7 mouse cellular contexts compared by ENCODE assay signal in genomic region chr11:5098736-5099542, GRCm38 (mm10). TPM values are rescaled to one million over a fixed set of nuclear protein-coding genes. Genes with fewer than 3 reads are reported as not detected.
DNase-seq lines count a peak whose midpoint lies in the region; ATAC-seq and TF ChIP-seq lines count a peak whose summit lies in the region.

Rhbdd3 (plus strand) TSS chr11:5098926.
Ewsr1 (minus strand) TSS chr11:5099266.

- peaks cover 7% of the 10 kb centered on the region; the same call in 1 of the 2 replicates for H3K36me3 ChIP-seq in intestine, postnatal 0 days (ENCODE audit: control insufficient read depth, insufficient read depth)
- H3K36me3 ChIP-seq in midbrain, embryonic 12.5 days: peaks cover 8% of the 10 kb centered on the region
- 0 out of 2 replicates have a peak, but pooled peaks cover under 1% of the 10 kb centered on the region for H3K36me3 ChIP-seq in small intestine, adult 2 months (ENCODE audit: control insufficient read depth, insufficient read depth, low read length)

- H3K4me2 ChIP-seq in intestine, postnatal 0 days (replicated peaks; ENCODE audit: low read depth): peak within 1 kb of the TSS; percentile 81
- peak within 1 kb of the TSS; percentile 94 for H3K4me2 ChIP-seq in midbrain, embryonic 12.5 days (replicated peaks)

- H3K27me3 ChIP-seq in intestine, postnatal 0 days (replicated peaks; ENCODE audit: control insufficient read depth, insufficient read depth, low read length): no peaks in the 10 kb centered on the region
- H3K27me3 ChIP-seq in midbrain, embryonic 12.5 days: no peaks in the 10 kb centered on the region
- no peaks in the 10 kb centered on the region for H3K27me3 ChIP-seq in small intestine, adult 2 months (ENCODE audit: control insufficient read depth, insufficient read depth, low read length)

- TF ChIP-seq POLR2A in small intestine, adult 2 months (IDR thresholded peaks at IDR 0.05; ENCODE audit: low read depth, low read length): peak; percentile 73

- peak within 1 kb of the TSS; percentile 94 for H3K9ac ChIP-seq in intestine, postnatal 0 days (ENCODE audit: low read depth, low read length)
- peak within 1 kb of the TSS; percentile 98 for H3K9ac ChIP-seq in midbrain, embryonic 12.5 days (replicated peaks)

- WGBS in intestine, postnatal 0 days: under 1% methylated on average over 90 of the region's 92 CpGs
- WGBS in midbrain, embryonic 12.5 days: under 1% methylated on average over 84 of the region's 92 CpGs
- WGBS in small intestine, adult 2 months: under 1% methylated on average over 92 of the region's 92 CpGs

- ATAC-seq in intestine, postnatal 0 days: peak; percentile 93
- ATAC-seq in midbrain, embryonic 12.5 days (ENCODE audit: low FRiP score, low read depth): peak; percentile 91

- H3K27ac ChIP-seq in intestine, postnatal 0 days (ENCODE audit: low read depth, low read length): peak within 1 kb of the TSS; percentile 95
- H3K27ac ChIP-seq in midbrain, embryonic 12.5 days (replicated peaks): peak within 1 kb of the TSS; percentile 94
- H3K27ac ChIP-seq in small intestine, adult 2 months (ENCODE audit: insufficient read depth, low read depth, low read length): peak within 1 kb of the TSS; percentile 93

- intact Hi-C loops in left cerebral cortex, postnatal 4 days (cut with DNase I): no loop called here

- H3K4me1 ChIP-seq in intestine, postnatal 0 days (replicated peaks; ENCODE audit: control insufficient read depth, insufficient read depth, low read length): peaks cover 5% of the 10 kb centered on the region; the same call in 1 of the 2 replicates
- H3K4me1 ChIP-seq in midbrain, embryonic 12.5 days: peaks cover 27% of the 10 kb centered on the region
- peaks cover 8% of the 10 kb centered on the region; the same call in 1 of the 2 replicates for H3K4me1 ChIP-seq in small intestine, adult 2 months (ENCODE audit: control insufficient read depth, insufficient read depth, insufficient read length, low read length)

- peak; percentile 94 for DNase-seq in adrenal gland, adult 8-10 months
- peak; percentile 99 for DNase-seq in embryo, embryonic 9.5 days (ENCODE audit: extremely low spot score)
- DNase-seq in gonadal fat pad, adult 2 months (ENCODE audit: low read depth): peak; percentile 65
- DNase-seq in left cerebral cortex, postnatal 4 days: peak; percentile 98

- TF ChIP-seq CTCF in intestine, postnatal 0 days (IDR thresholded peaks at IDR 0.05; ENCODE audit: low read depth): no peak
- TF ChIP-seq CTCF in small intestine, adult 2 months (IDR thresholded peaks at IDR 0.05; ENCODE audit: extremely low read depth, insufficient read length, insufficient replicate concordance, low read depth, low read length): no peak

- peak within 1 kb of the TSS; percentile 98 for H3K4me3 ChIP-seq in intestine, postnatal 0 days (ENCODE audit: low read depth, low read length)
- peak within 1 kb of the TSS; percentile 98 for H3K4me3 ChIP-seq in midbrain, embryonic 12.5 days
- peak within 1 kb of the TSS; percentile 92 for H3K4me3 ChIP-seq in small intestine, adult 2 months (ENCODE audit: low read depth, low read length)

- H3K9me3 ChIP-seq in intestine, postnatal 0 days (ENCODE audit: control insufficient read depth): no peaks in the 10 kb centered on the region
- no peaks in the 10 kb centered on the region for H3K9me3 ChIP-seq in midbrain, embryonic 12.5 days

RNA-seq across cellular contexts. Expression of gene Rhbdd3, which starts in this region (rescaled TPM):
- 10 to 100 TPM; 19.8 to 31.3 (median 24.4) TPM for total RNA-seq in adrenal gland, adult 8-10 months (2022)
- polyA plus RNA-seq in gonadal fat pad, adult 2 months (2012; rRNA removed): 69.3 and 74.2 TPM in 2 replicates
- polyA plus RNA-seq in intestine, postnatal 0 days (2015; fragmentation: Nextera tagmentation; extraction: Ambion mirVana): 17.1 and 17.5 TPM in 2 replicates
- 10 to 100 TPM; 26.1 to 28.1 TPM for total RNA-seq in left cerebral cortex, postnatal 4 days (2021)
- 29.0 and 30.3 TPM in 2 replicates for polyA plus RNA-seq in midbrain, embryonic 12.5 days (2016; fragmentation: Nextera tagmentation; extraction: Ambion mirVana)
- 16.2 and 22.1 TPM in 2 replicates for polyA plus RNA-seq in small intestine, adult 2 months (2012; rRNA removed)

RNA-seq across cellular contexts. Expression of gene Ewsr1, which starts in this region (rescaled TPM):
- 100 to 1,000 TPM; 207 to 451 (median 331) TPM for total RNA-seq in adrenal gland, adult 8-10 months (2022)
- 277 and 449 TPM in 2 replicates for polyA plus RNA-seq in gonadal fat pad, adult 2 months (2012; rRNA removed)
- polyA plus RNA-seq in intestine, postnatal 0 days (2015; fragmentation: Nextera tagmentation; extraction: Ambion mirVana): 185 and 196 TPM in 2 replicates
- 100 to 1,000 TPM; 380 to 389 TPM for total RNA-seq in left cerebral cortex, postnatal 4 days (2021)
- polyA plus RNA-seq in midbrain, embryonic 12.5 days (2016; fragmentation: Nextera tagmentation; extraction: Ambion mirVana): 891 and 892 TPM in 2 replicates
- 305 and 396 TPM in 2 replicates for polyA plus RNA-seq in small intestine, adult 2 months (2012; rRNA removed)

Comparison
In these comparisons a context has a peak if more than half of its experiments do, and no peak if none do; other contexts are left out.
1. Peak in every context shown above with its lines: DNase-seq, ATAC-seq, H3K4me3 ChIP-seq and H3K27ac ChIP-seq.